Mouse (Mus musculus) right cerebral cortex, postnatal 14 days (tissue): ENCODE results near the gene Ubqln4.
A peak's percentile ranks its signal among the peaks of the same experiment; 100 is the strongest.
"Not testable (repeated sequence)": the region's sequence is repeated elsewhere in the genome, so short reads cannot be mapped to it uniquely, and the experiment has no call there.

Experiments
- DNase-seq: peaks from one replicate; pipeline ENCODE4 v3.0.0; 2022

The Ubqln4 gene

GRCm38 (mm10) chr3:88569093-88569492 lies 15.5 kb downstream of the Ubqln4 start:
- DNase-seq = no peak

- DNase-seq = no peak
Measured at GRCm38 (mm10) chr3:88569694-88570093, 16.1 kb downstream of the Ubqln4 start.

- no peak for DNase-seq
Measured at GRCm38 (mm10) chr3:88570341-88570740, 16.8 kb downstream of the Ubqln4 start.

- no peak for DNase-seq
Measured at GRCm38 (mm10) chr3:88571856-88572255, 18.3 kb downstream of the Ubqln4 start.

- DNase-seq = no peak
Measured at GRCm38 (mm10) chr3:88572835-88573234, 19.3 kb downstream of the Ubqln4 start.

- DNase-seq = no peak
Measured at GRCm38 (mm10) chr3:88573810-88574209, 20.3 kb downstream of the Ubqln4 start.

- no peak for DNase-seq
Measured at GRCm38 (mm10) chr3:88575540-88575939, 22.0 kb downstream of the Ubqln4 start, which contains the start of gene Ssr2. Gene Ssr2, plus strand, starts transcription at chr3:88575876.

- not testable (repeated sequence) for DNase-seq
Measured at GRCm38 (mm10) chr3:88577846-88578245, 24.3 kb downstream of the Ubqln4 start.

GRCm38 (mm10) chr3:88578498-88579424 lies 25.2 kb downstream of the Ubqln4 start:
- DNase-seq = no peak

GRCm38 (mm10) chr3:88579454-88580117 lies 26.0 kb downstream of the Ubqln4 start:
- DNase-seq = peak; percentile 66

GRCm38 (mm10) chr3:88585769-88586168 lies 32.2 kb downstream of the Ubqln4 start:
- DNase-seq = no peak

- no peak for DNase-seq
Measured at GRCm38 (mm10) chr3:88586640-88587039, 33.1 kb downstream of the Ubqln4 start.

GRCm38 (mm10) chr3:88590246-88590645 lies 36.7 kb downstream of the Ubqln4 start:
- DNase-seq = no peak

- DNase-seq = no peak
Measured at GRCm38 (mm10) chr3:88591044-88591443, 37.5 kb downstream of the Ubqln4 start.

GRCm38 (mm10) chr3:88591950-88592731 lies 38.6 kb downstream of the Ubqln4 start:
- no peak for DNase-seq

- DNase-seq = no peak
Measured at GRCm38 (mm10) chr3:88592942-88593576, 39.5 kb downstream of the Ubqln4 start.

GRCm38 (mm10) chr3:88593893-88594580 lies 40.5 kb downstream of the Ubqln4 start:
- DNase-seq = no peak

GRCm38 (mm10) chr3:88596547-88596946 lies 43.0 kb downstream of the Ubqln4 start:
- DNase-seq = not testable (repeated sequence)

GRCm38 (mm10) chr3:88602466-88602865 lies 48.9 kb downstream of the Ubqln4 start:
- DNase-seq = no peak

GRCm38 (mm10) chr3:88603714-88604161 lies 50.2 kb downstream of the Ubqln4 start:
- DNase-seq = peak; percentile 48

GRCm38 (mm10) chr3:88604863-88605262 lies 51.3 kb downstream of the Ubqln4 start:
- DNase-seq = no peak

GRCm38 (mm10) chr3:88605666-88606065 lies 52.1 kb downstream of the Ubqln4 start, which contains the start of gene Arhgef2:
Gene Arhgef2, plus strand, starts transcription at chr3:88605966.
- not testable (repeated sequence) for DNase-seq
